Mouse (Mus musculus): Measurements from ENCODE around the gene Krba1. TPM values are rescaled to one million over a fixed set of nuclear protein-coding genes. Genes with fewer than 3 reads are reported as not detected.

Gene Krba1
- total RNA-seq, 2 experiments from 2014 or later = 8.7 to 11.0 TPM

GRCm38 (mm10) chr6:48445181-48446101 lies 50.1 kb downstream of the Krba1 start, which contains the start of gene Zfp467:
Gene Zfp467 (minus strand): TSS chr6:48445825.
- peak; percentile 43 for DNase-seq
- intact Hi-C loops (cut with DNase I; ENCODE audit: low total_unique reads) = no loop called here

DNA sequence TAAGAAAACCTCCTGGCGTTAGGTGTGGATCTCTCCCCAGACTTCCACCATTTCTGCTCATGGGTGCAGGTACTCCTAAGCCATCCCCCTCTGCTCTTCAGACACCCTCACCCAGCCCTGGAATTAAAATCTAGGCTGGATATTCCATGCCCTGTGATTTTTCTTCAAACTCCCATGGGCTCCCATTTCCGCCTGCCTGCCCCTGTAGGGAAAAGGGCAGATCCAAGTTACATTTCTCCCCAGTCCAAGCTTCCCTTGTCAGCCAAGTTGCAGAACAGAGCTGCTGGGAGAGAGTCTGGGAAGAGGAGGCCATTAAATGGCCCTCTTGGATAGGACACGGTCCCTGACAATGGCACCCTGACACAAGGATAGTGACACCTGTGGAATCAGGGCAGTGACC lies 50.9 kb downstream of the Krba1 start:
- intact Hi-C loops (cut with DNase I; ENCODE audit: low total_unique reads) = no loop called here
- no peak for DNase-seq

DNA sequence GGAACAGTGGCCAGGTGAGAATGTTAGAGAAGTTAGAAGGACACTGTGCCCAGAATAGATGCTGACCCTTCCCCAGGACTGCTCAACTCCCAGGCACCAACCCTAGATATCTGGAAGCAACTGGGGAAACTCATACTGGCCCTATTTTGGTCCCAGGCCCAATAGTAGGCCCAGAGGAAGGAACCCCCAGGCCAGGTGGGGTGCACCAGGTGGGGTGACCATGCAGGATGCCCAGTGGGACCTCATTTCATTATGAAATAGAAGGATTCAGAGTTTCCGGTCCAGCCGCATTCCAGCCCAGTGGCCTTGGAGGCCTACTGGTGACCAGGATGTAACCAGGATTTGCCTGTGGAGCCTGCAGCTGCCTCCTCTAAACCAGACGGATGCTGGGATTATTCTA lies 51.5 kb downstream of the Krba1 start:
- intact Hi-C loops (cut with DNase I; ENCODE audit: low total_unique reads) = no loop called here
- DNase-seq = no peak

GRCm38 (mm10) chr6:48447929-48448328 lies 52.5 kb downstream of the Krba1 start, which contains the start of gene Sspo:
Gene Sspo (plus strand): TSS chr6:48448229.
- no peak for DNase-seq
- intact Hi-C loops (cut with DNase I; ENCODE audit: low total_unique reads) = no loop called here

- intact Hi-C loops (cut with DNase I; ENCODE audit: low total_unique reads) = no loop called here
- no peak for DNase-seq
These were observed 53.1 kb downstream of the Krba1 start for GRCm38 (mm10) chr6:48448527-48448926.

DNA sequence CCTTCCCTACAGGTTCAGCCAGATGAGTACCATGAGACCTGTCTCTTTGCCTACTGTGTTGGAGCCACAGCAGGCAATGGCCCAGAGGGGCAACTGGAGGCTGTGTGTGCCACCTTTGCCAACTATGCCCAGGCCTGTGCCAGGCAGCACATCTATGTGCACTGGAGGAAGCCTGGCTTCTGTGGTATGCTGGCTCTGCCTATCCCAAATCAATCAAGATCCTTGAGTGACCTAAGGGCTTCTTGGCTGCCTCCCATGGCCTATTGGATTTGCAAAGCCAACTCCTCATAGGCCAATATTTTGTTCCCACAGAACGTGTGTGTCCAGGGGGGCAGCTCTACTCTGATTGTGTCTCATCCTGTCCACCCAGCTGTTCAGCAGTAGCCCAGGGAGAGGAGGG lies 56.8 kb downstream of the Krba1 start:
- intact Hi-C loops (cut with DNase I; ENCODE audit: low total_unique reads) = no loop called here

DNA sequence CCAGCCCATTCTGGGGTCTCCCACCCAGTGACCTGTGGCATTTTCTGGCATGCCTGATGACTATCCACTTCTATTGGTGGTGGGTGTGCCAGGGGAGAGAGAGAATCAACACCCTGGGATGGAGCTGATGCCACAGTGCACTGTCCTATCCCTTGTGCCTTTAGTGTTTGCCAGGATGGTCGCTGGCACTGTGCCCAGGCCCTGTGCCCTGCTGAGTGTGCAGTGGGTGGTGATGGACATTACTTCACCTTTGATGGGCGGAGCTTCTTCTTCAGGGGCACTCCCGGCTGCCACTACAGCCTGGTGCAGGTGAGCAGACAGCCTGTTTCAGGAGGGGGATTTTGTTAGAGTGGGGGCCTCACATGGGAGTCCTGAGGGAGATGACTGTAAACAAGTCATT lies 57.4 kb downstream of the Krba1 start:
- DNase-seq = no peak
- intact Hi-C loops (cut with DNase I; ENCODE audit: low total_unique reads) = no loop called here

More for the DNA sequence above, 56.8 kb downstream of the Krba1 start:
- DNase-seq = no peak

GRCm38 (mm10) chr6:48464966-48465679 lies 69.7 kb downstream of the Krba1 start:
- DNase-seq = no peak
- intact Hi-C loops (cut with DNase I; ENCODE audit: low total_unique reads) = no loop called here

DNA sequence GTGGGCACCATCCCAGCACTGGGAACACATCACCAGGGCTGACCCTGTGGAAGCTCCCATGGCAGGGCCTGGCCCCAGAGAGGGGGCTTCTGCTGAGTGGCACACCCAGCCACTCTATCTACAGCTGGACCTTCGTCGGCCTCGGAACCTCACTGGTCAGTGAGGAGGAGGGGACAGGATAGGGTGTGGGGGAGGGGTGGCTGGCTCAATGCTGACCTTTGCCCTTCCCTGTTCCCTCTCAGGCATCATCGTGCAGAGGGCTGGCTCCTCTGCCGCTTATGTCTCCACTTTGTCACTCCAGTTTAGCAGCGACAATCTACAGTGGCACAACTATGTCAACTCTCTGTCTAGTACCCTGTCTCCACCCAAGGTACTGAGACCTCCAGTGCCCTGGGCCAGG lies 71.3 kb downstream of the Krba1 start:
- intact Hi-C loops (cut with DNase I; ENCODE audit: low total_unique reads) = no loop called here
- no peak for DNase-seq

- no peak for DNase-seq
- intact Hi-C loops (cut with DNase I; ENCODE audit: low total_unique reads) = no loop called here
These were observed 72.1 kb downstream of the Krba1 start for GRCm38 (mm10) chr6:48467490-48467889.

Small RNA genes within 50 kb of the gene (microRNA-seq; reads per million reads assigned to microRNA genes)
- 0 reads per million in 2 experiments for gene Gm24325

Other genes starting within 250 kb of the Krba1 start
- gene Zfp467, start 50.2 kb downstream of the Krba1 start, total RNA-seq (2021) = 10 to 100 TPM; 15.9 to 16.5 TPM
- 1 to 10 TPM in 1 of 2 experiments, under 1 TPM in 1; 0.16 to 1.1 TPM for gene Sspo, start 52.6 kb downstream of the Krba1 start, total RNA-seq (2021)
- 10 to 100 TPM; 48.6 to 48.9 TPM for gene Atp6v0e2, start 142.0 kb downstream of the Krba1 start, total RNA-seq (2021)
- 10 to 100 TPM; 13.2 to 15.4 TPM for gene Lrrc61, start 159.2 kb downstream of the Krba1 start, total RNA-seq (2021)
- 10 to 100 TPM; 22.2 to 35.7 TPM for gene Rarres2, start 177.2 kb downstream of the Krba1 start, total RNA-seq (2021)
- gene Gm45021, start 194.0 kb downstream of the Krba1 start, total RNA-seq (2021) = not detected
- gene Repin1, start 198.3 kb downstream of the Krba1 start, total RNA-seq (2021) = 10 to 100 TPM; 18.5 to 19.0 TPM
- 1 to 10 TPM in 1 of 2 experiments, not detected in 1; 2.0 TPM for gene Gm44965, start 198.4 kb downstream of the Krba1 start, total RNA-seq (2021)
- 1 to 10 TPM; 5.2 to 5.5 TPM for gene Zfp775, start 206.5 kb downstream of the Krba1 start, total RNA-seq (2021)
- gene AI854703, start 231.2 kb downstream of the Krba1 start, total RNA-seq (2021) = under 1 TPM; 0.40 to 0.45 TPM

Measured in gastrocnemius, postnatal 14 days (tissue).